Mouse (Mus musculus) skeletal muscle tissue, postnatal 0 days (tissue): ENCODE measurements around the gene 4930556J24Rik. TPM values are rescaled to one million over a fixed set of nuclear protein-coding genes. Genes with fewer than 3 reads are reported as not detected.

ENCODE experiments used
- polyA plus RNA-seq: library from polyadenylated mRNA; unstranded; fragments of >200 nt; fragmentation: Nextera tagmentation; extraction: Ambion mirVana; gene quantifications from 2 replicates; pipeline ENCODE4 v1.2.1, GENCODE M21; 2015

4930556J24Rik gene
- polyA plus RNA-seq = not detected in 2 replicates

DNA sequence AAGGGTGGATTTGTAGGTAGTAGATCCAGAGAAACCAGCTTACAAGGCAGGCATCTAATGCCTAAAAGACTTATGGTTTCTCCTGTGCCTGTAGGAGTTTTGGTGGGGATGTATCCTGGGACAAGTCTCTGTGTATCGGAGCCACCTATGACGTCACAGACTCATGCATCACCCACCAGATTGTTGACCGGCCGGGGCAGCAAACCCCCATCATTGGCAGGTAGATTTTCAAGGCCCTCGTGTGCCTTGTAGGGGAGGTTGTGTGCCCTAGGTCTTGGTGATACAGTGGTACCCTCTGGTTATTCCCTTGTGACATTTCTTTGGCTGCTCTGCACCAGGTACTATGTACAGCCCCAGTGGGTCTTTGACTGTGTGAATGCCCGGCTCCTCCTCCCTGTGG lies at the start of gene 4930556J24Rik:
4930556J24Rik (minus strand) TSS at position 101 of the 400 bp plus-strand sequence.

DNA sequence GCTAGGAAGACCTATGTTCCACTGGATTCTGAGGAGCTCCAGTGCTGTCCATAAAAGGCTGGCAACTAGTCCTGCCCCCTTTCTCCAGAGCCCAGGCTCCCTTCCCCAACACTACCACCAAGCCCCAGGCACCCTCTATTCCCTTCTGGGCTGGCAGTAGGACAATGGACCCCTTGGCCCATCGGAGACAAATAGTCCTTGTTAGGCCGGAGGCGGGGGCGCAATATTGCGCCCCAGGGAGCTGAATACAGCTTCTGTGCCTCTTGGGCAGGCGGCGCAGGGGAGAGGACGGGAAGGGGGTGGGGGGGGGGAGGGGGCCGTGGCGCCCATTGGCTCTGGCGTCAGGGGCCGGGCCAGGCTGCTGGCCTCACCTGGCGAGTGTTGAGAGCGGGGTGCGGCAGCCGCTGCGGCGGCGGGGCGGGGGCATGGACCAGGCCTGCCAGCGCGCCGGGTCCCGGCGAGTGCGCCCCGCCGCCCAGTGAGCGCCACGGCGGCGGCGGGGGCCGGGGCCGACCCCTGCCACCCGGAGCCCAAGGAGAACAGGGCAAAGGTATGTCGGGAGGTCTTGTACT lies 6.8 kb upstream of the 4930556J24Rik start, which contains the start of gene Gal3st1:
Gal3st1 (plus strand) TSS at position 346 of the 572 bp plus-strand sequence.

DNA sequence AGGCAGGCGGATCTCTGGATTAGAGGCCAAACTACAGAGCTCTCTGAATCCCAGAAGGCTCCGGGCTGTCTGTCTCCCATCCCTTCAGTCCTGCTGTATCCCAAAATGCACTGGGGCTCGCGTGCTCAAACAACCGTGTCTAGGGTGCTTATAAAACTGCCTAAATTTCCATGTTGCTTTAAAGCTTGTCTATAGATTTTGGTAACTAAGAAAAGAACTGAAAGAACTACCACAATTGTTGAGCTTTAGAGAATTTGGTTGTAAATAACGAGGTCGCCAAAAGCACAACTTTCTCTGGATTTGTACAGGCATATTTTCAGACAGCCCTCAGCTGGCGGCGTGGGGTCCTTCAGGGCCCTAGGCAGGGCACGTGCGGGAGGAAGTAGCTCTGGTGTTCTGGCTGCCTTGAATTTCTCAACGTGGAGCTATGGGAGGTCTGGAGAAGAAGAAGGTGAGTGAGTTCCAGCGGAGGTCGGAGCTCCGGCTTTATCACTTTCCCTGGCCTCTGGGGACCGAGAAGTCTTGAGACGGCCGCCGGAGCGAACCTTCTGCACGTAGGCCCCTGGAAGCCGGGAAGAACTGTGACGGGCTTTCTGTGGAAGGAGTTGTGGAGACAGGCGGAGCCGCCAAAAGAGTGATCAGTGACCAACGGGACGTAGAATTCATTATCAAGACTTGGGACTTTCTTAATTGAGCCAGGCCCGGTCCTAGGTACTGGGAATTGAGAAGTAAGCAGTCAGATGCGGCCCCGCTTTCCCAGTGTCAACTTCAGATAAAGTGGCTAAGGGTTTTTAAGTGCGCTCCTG lies 12.8 kb downstream of the 4930556J24Rik start, which contains the start of gene Pes1:
Pes1 (plus strand) TSS at position 366 of the 806 bp plus-strand sequence.

DNA sequence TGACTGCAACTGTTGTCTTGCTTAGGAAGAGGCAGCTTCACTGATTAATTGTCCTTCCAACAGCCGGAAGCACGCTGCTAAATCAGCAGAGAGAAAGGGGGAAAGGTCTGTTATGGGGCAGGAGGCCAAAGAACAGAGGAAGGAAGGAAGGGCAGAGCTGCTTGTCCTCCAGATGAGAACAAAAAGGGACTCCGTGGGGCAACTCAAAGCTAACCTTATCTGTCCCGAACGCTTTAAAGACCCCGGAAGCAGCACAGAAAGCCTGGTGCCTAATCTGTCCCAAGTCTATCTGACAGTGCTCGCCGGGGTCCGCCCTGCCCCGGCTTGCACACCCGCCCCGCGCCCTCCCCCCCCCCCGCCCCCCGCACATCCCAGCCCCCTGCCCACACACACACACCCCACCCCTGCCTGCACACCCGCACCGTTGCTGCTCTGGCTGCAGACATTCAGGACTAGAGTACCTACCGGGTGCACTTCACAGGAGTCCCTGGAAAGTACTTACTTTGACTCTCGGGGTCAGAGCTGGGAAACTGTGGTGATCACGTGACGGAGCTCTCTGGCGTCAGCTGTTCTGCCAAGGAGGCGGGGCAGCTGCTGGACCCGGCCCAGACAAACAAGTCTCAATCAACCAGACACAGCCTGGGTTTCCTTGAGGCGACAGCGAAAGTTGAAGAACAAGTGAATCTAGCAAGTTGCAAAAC lies 44.9 kb downstream of the 4930556J24Rik start, which contains the start of gene Tcn2:
Tcn2 (minus strand) TSS at position 649 of the 701 bp plus-strand sequence.

DNA sequence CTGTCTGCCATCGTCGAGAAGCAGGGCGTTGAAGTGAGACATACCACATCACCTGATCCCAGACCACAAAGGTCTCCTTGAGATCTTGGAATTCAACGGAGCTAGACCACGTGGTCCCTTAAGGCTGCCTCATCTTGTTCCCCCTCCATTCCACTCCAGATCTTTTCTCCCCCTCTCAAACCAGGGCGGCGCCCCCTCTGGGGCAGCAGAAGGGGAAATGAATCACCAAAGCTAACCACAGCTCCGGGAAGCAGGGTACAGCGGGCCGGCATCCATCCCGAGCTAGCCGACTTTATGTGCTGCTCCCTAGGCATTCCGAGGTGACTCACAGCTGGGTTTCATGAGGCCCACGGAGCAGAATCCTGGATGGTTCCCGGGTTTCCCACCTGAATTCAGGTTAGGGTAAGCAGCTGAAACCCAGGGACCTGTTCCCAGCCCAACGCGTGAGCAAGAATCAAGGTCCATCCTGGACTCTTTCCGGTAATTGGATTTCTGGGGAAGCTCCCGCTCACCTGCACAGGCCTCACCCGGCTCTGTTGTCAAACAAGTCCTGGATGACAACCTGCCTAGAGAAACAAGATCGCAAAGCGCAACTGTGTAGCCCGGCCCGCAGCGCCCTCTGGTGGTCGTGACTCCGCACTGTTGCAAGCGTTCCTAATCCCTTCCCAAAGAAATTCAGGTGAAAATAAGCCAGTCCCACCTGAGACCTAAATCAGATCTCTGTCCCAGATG lies 62.3 kb downstream of the 4930556J24Rik start, which contains the start of gene Slc35e4:
Slc35e4 (minus strand) TSS at position 556 of the 732 bp plus-strand sequence.

DNA sequence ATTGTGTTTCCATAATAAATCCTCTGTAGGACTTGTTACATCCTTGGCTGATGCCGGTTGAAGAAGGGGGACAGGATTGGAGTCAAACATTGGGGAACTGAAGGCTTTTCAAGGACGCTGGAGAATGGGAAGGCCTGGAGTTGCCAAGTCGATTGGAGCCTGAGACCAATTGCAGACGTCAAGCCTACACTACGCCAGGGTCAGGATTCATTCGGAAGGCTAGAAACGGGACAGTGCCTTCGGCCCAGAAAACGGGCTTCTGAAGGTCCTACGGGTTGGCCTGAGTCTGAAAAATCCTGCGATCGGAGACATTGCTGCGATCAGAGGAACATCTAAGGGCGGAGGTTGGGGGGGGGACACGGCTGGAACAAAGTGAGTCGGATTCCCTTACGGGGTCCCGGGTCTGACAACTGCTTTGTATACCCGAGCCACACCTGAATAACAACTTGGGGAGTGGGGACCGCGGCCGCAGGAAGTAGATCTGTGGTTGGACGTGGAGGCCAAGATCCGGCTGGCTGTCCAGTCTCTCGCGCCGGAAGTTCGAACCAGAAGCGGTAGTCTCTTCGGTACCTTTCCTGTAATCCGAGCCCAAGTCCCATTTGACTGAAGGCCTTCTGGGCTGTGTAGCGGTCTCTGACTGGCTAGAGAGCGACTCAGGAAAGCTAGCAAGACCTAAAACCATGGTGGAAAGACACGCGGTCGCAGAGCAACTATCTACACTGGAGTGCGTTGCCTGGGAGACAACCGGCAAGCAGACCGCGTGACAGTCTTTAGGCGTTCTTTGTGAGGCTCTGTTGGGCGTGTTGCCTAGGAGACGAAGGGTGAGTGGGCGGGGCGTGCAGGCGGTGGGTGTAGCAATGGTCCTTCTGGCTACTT lies 81.9 kb downstream of the 4930556J24Rik start, which contains the start of the genes 4921536K21Rik and Dusp18:
4921536K21Rik (minus strand) TSS at position 693 of the 876 bp plus-strand sequence.
Dusp18 (plus strand) TSS at position 835 of the 876 bp plus-strand sequence.

Other genes starting within 250 kb of the 4930556J24Rik start
- 0.37 TPM in 2 replicates for gene Osbp2, start 112.9 kb downstream of the 4930556J24Rik start, polyA plus RNA-seq
- gene 4921536K21Rik, start 81.7 kb downstream of the 4930556J24Rik start, polyA plus RNA-seq = 0.10 and 0.15 TPM in 2 replicates
- 4.0 and 4.6 TPM in 2 replicates for gene Dusp18, start 81.5 kb downstream of the 4930556J24Rik start, polyA plus RNA-seq
- 11.4 and 11.6 TPM in 2 replicates for gene Slc35e4, start 62.1 kb downstream of the 4930556J24Rik start, polyA plus RNA-seq
- gene Tcn2, start 44.6 kb downstream of the 4930556J24Rik start, polyA plus RNA-seq = 40.2 and 56.6 TPM in 2 replicates
- gene Pes1, start 12.8 kb downstream of the 4930556J24Rik start, polyA plus RNA-seq = 35.7 and 36.6 TPM in 2 replicates
- 4.0 and 4.8 TPM in 2 replicates for gene Gal3st1, start 6.9 kb upstream of the 4930556J24Rik start, polyA plus RNA-seq
- gene Sec14l4, start 54.7 kb upstream of the 4930556J24Rik start, polyA plus RNA-seq = 0.10 and 0.60 TPM in 2 replicates
- not detected in 2 replicates for gene Sec14l3, start 88.1 kb upstream of the 4930556J24Rik start, polyA plus RNA-seq
- gene Mtfp1, start 118.7 kb upstream of the 4930556J24Rik start, polyA plus RNA-seq = 16.6 and 19.9 TPM in 2 replicates
- 0.85 and 1.1 TPM in 2 replicates for gene Sec14l2, start 146.6 kb upstream of the 4930556J24Rik start, polyA plus RNA-seq
- 13.5 and 15.0 TPM in 2 replicates for gene Rnf215, start 158.4 kb upstream of the 4930556J24Rik start, polyA plus RNA-seq
- gene Ccdc157, start 183.5 kb upstream of the 4930556J24Rik start, polyA plus RNA-seq = 3.8 and 4.2 TPM in 2 replicates
- gene Sf3a1, start 183.6 kb upstream of the 4930556J24Rik start, polyA plus RNA-seq = 16.0 and 18.1 TPM in 2 replicates
- gene Tbc1d10a, start 210.0 kb upstream of the 4930556J24Rik start, polyA plus RNA-seq = 9.9 and 12.4 TPM in 2 replicates
- 10.0 and 13.3 TPM in 2 replicates for gene Castor1, start 241.4 kb upstream of the 4930556J24Rik start, polyA plus RNA-seq